Mouse (Mus musculus) neutrophil, adult 5-6 weeks (primary cell): Measurements from ENCODE around the gene Slc17a2. TPM values are rescaled to one million over a fixed set of nuclear protein-coding genes. Genes with fewer than 3 reads are reported as not detected.

Source experiments
- ATAC-seq: fragments of 151-379, 151-347 bp; 2 replicates; pipeline ENCODE4 v1.8.0; 2017; ENCODE audit warnings: mild to moderate bottlenecking, moderate TSS enrichment; ENCODE audit not compliant: insufficient number of reproducible peaks, poor library complexity, low FRiP score, severe bottlenecking; ENCODE audit errors: extremely low read depth
- total RNA-seq: library from RNA; stranded (forward); fragments of 200-1000 nt; gene quantifications from 2 replicates; pipeline ENCODE4 v1.2.3, GENCODE M21; 2017

Slc17a2 gene
- total RNA-seq, 1 experiment from 2014 or later, result not detected

- no peak for ATAC-seq
These were observed 60.6 kb downstream of the Slc17a2 start, which contains the start of gene Slc17a1 for GRCm38 (mm10) chr13:23867405-23867804. Slc17a1 (plus strand) TSS chr13:23867750.

GRCm38 (mm10) chr13:23868790-23869533, 62.2 kb downstream of the Slc17a2 start:
- no peak for ATAC-seq

- no peak for ATAC-seq
These were observed 63.2 kb downstream of the Slc17a2 start for GRCm38 (mm10) chr13:23869996-23870395.

GRCm38 (mm10) chr13:23873141-23873540, 66.3 kb downstream of the Slc17a2 start:
- ATAC-seq, result no peak

Other genes with a start within 250 kb of the Slc17a2 start
- gene Hist1h3e, start 244.6 kb upstream of the Slc17a2 start, total RNA-seq, result 50.8 and 54.4 TPM in 2 replicates
- 13.6 and 18.3 TPM in 2 replicates for gene Hist1h2ae, start 235.8 kb upstream of the Slc17a2 start, total RNA-seq
- 97.4 and 145 TPM in 2 replicates for gene Hist1h2bg, start 235.6 kb upstream of the Slc17a2 start, total RNA-seq
- 32.7 and 52.5 TPM in 2 replicates for gene Hist1h2bf, start 232.8 kb upstream of the Slc17a2 start, total RNA-seq
- gene Hist1h2ad, start 232.6 kb upstream of the Slc17a2 start, total RNA-seq, result 33.4 and 78.8 TPM in 2 replicates
- 12.9 and 13.3 TPM in 2 replicates for gene Hist1h3d, start 231.2 kb upstream of the Slc17a2 start, total RNA-seq
- 92.3 and 119 TPM in 2 replicates for gene Hist1h4d, start 225.4 kb upstream of the Slc17a2 start, total RNA-seq
- gene Hist1h2be, start 185.9 kb upstream of the Slc17a2 start, total RNA-seq, result 83.4 and 97.3 TPM in 2 replicates
- 201 and 211 TPM in 2 replicates for gene Hist1h1e, start 184.4 kb upstream of the Slc17a2 start, total RNA-seq
- 18.7 and 20.1 TPM in 2 replicates for gene Hist1h2ac, start 123.0 kb upstream of the Slc17a2 start, total RNA-seq
- gene Hist1h2bc, start 122.8 kb upstream of the Slc17a2 start, total RNA-seq, result 139 and 146 TPM in 2 replicates
- gene Hist1h1t, start 111.2 kb upstream of the Slc17a2 start, total RNA-seq, result 2.2 TPM in 1 of 2 replicates, not detected in the other
- gene Hist1h4c, start 108.5 kb upstream of the Slc17a2 start, total RNA-seq, result 116 and 135 TPM in 2 replicates
- gene Hfe, start 96.1 kb upstream of the Slc17a2 start, total RNA-seq, result 4.8 and 5.0 TPM in 2 replicates
- 712 and 764 TPM in 2 replicates for gene Hist1h1c, start 68.2 kb upstream of the Slc17a2 start, total RNA-seq
- 4.8 TPM in 1 of 2 replicates, not detected in the other for gene Hist1h3c, start 61.4 kb upstream of the Slc17a2 start, total RNA-seq
- 77.7 and 104 TPM in 2 replicates for gene Hist1h2bb, start 60.3 kb upstream of the Slc17a2 start, total RNA-seq
- gene Hist1h2ab, start 55.9 kb upstream of the Slc17a2 start, total RNA-seq, result 24.9 and 28.2 TPM in 2 replicates
- 1.2 TPM in 1 of 2 replicates, not detected in the other for gene Hist1h3b, start 54.7 kb upstream of the Slc17a2 start, total RNA-seq
- gene Hist1h4b, start 50.0 kb upstream of the Slc17a2 start, total RNA-seq, result 9.3 and 36.7 TPM in 2 replicates
- gene Hist1h4a, start 45.8 kb upstream of the Slc17a2 start, total RNA-seq, result 30.0 and 55.5 TPM in 2 replicates
- 38.6 and 45.9 TPM in 2 replicates for gene Hist1h3a, start 44.6 kb upstream of the Slc17a2 start, total RNA-seq
- gene Hist1h1a, start 43.3 kb upstream of the Slc17a2 start, total RNA-seq, result 74.8 and 84.1 TPM in 2 replicates
- not detected in 2 replicates for gene Trim38, start 37.1 kb upstream of the Slc17a2 start, total RNA-seq
- gene Slc17a3, start 32.4 kb downstream of the Slc17a2 start, total RNA-seq, result not detected in 2 replicates
- gene Slc17a1, start 60.8 kb downstream of the Slc17a2 start, total RNA-seq, result not detected in 2 replicates
- not detected in 2 replicates for gene Slc17a4, start 108.0 kb downstream of the Slc17a2 start, total RNA-seq
- gene Hist1h2ba, start 127.2 kb downstream of the Slc17a2 start, total RNA-seq, result not detected in 2 replicates
- not detected in 2 replicates for gene Hist1h2aa, start 127.5 kb downstream of the Slc17a2 start, total RNA-seq
- gene Scgn, start 184.2 kb downstream of the Slc17a2 start, total RNA-seq, result not detected in 2 replicates